Mouse (Mus musculus): Measurements from ENCODE around the gene Zfp655.

DNA sequence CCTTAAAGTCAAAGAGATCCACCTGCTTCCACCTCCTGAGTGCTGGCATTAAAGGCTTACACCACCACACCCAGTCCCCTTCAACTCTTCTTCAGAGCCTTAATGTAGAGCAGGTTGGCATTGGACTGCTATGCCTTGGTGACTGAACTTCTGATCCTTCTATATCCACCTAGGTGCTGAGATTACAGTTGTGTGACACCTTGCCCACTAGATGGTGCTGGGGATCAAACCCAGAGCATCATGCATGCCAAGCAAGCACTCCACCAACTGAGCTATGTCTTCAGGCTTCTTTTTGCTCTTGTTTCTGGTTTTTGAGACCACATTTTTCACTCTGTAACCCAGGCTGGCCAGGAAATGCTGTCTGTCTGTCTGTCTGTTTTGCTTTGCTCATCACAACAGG lies 3.1 kb downstream of the Zfp655 start:
- TF ChIP-seq CTCF (IDR thresholded peaks at IDR 0.05; ENCODE audit: borderline replicate concordance, extremely low read depth, insufficient read depth, insufficient read length) (peak; percentile 55; the same call in 1 of the 2 replicates), POLR2A (IDR thresholded peaks at IDR 0.05; ENCODE audit: borderline replicate concordance, extremely low read depth, insufficient read depth, insufficient read length, poor library complexity, severe bottlenecking) (no peak)

Data from brain, embryonic 14.5 days (tissue).